Mouse (Mus musculus): ENCODE results near the gene Ciart. TPM values are rescaled to one million over a fixed set of nuclear protein-coding genes. Genes with fewer than 3 reads are reported as not detected.
"Not testable (repeated sequence)": the region's sequence is repeated elsewhere in the genome, so short reads cannot be mapped to it uniquely, and the experiment has no call there.

The Ciart gene
- polyA plus RNA-seq, 1 experiment from 2014 or later, result 2.4 TPM

- Histone ChIP-seq H3K36me3 (peaks cover 14% of the 10 kb centered on the region; the same call in 1 of the 2 replicates), H3K4me2 (peak overlapping the region; percentile 90), H3K4me1 (peaks cover 42% of the 10 kb centered on the region)
- not testable (repeated sequence) for H3K27ac ChIP-seq; ATAC-seq; H3K9ac ChIP-seq; H3K4me3 ChIP-seq; H3K27me3 ChIP-seq (replicated peaks); H3K9me3 ChIP-seq (replicated peaks)
- WGBS (ENCODE audit: insufficient replicate concordance), result 80% methylated on average over 7 of the region's 7 CpGs
Observed at GRCm38 (mm10) chr3:95895501-95895900, 13.4 kb upstream of the Ciart start.

- Histone ChIP-seq H3K9ac (peak overlapping the region; percentile 79), H3K36me3 (peaks cover 14% of the 10 kb centered on the region; the same call in 1 of the 2 replicates), H3K27ac (peak overlapping the region; percentile 70), H3K9me3 (replicated peaks) (no peaks in the 10 kb centered on the region), H3K4me3 (peak overlapping the region; percentile 74), H3K4me1 (peaks cover 42% of the 10 kb centered on the region), H3K4me2 (peak overlapping the region; percentile 90), H3K27me3 (replicated peaks) (peaks cover 1% of the 10 kb centered on the region; the same call in 1 of the 2 replicates)
- ATAC-seq, result no peak
- 6% methylated on average over 16 of the region's 16 CpGs for WGBS (ENCODE audit: insufficient replicate concordance)
Observed at GRCm38 (mm10) chr3:95894317-95895160, 12.5 kb upstream of the Ciart start.

- Histone ChIP-seq H3K4me3 (peak within 1 kb of the TSS; percentile 74), H3K36me3 (peaks cover 12% of the 10 kb centered on the region; the same call in 1 of the 2 replicates), H3K4me2 (peak within 1 kb of the TSS; percentile 90), H3K27ac (peak within 1 kb of the TSS; percentile 70), H3K4me1 (peaks cover 42% of the 10 kb centered on the region), H3K9ac (peak within 1 kb of the TSS; percentile 79)
- under 1% methylated on average over 32 of the region's 43 CpGs for WGBS (ENCODE audit: insufficient replicate concordance)
- H3K27me3 ChIP-seq (replicated peaks); H3K9me3 ChIP-seq (replicated peaks): not testable (repeated sequence)
- ATAC-seq, result peak; percentile 99
Observed at GRCm38 (mm10) chr3:95893606-95894316, 11.7 kb upstream of the Ciart start, which contains the start of gene Aph1a. Gene Aph1a, plus strand, starts transcription at chr3:95893969.

GRCm38 (mm10) chr3:95893126-95893525 is 11.1 kb upstream of the Ciart start:
- WGBS (ENCODE audit: insufficient replicate concordance), result 12% methylated on average over 7 of the region's 7 CpGs
- no peak for ATAC-seq
- H3K27ac ChIP-seq, result peak overlapping the region; percentile 63; the same call in 1 of the 2 replicates
- H3K4me3 ChIP-seq, result peak overlapping the region; percentile 74
- H3K4me2 ChIP-seq, result peak overlapping the region; percentile 90
- H3K36me3 ChIP-seq, result peaks cover 9% of the 10 kb centered on the region; the same call in 1 of the 2 replicates
- H3K4me1 ChIP-seq, result peaks cover 42% of the 10 kb centered on the region
- H3K9ac ChIP-seq, result peak overlapping the region; percentile 51
- H3K27me3 ChIP-seq (replicated peaks), result no peaks in the 10 kb centered on the region; the same call in 1 of the 2 replicates
- no peaks in the 10 kb centered on the region for H3K9me3 ChIP-seq (replicated peaks)

GRCm38 (mm10) chr3:95892066-95893052 is 10.3 kb upstream of the Ciart start:
- no peak for ATAC-seq
- Histone ChIP-seq H3K27me3 (replicated peaks) (no peaks in the 10 kb centered on the region; the same call in 1 of the 2 replicates), H3K4me1 (peaks cover 42% of the 10 kb centered on the region), H3K4me3 (peak overlapping the region; percentile 36), H3K36me3 (peaks cover 6% of the 10 kb centered on the region; the same call in 1 of the 2 replicates), H3K9me3 (replicated peaks) (no peaks in the 10 kb centered on the region), H3K27ac (peak overlapping the region; percentile 63), H3K9ac (peak overlapping the region; percentile 48), H3K4me2 (peak overlapping the region; percentile 90)
- WGBS (ENCODE audit: insufficient replicate concordance), result 29% methylated on average over 11 of the region's 11 CpGs

- Histone ChIP-seq H3K27ac (peak within 1 kb of the TSS; percentile 63), H3K9ac (peak within 1 kb of the TSS; percentile 48), H3K4me2 (peak within 1 kb of the TSS; percentile 90), H3K9me3 (replicated peaks) (no peaks in the 10 kb centered on the region), H3K4me3 (peak within 1 kb of the TSS; percentile 36), H3K4me1 (peaks cover 42% of the 10 kb centered on the region), H3K27me3 (replicated peaks) (no peaks in the 10 kb centered on the region; the same call in 1 of the 2 replicates), H3K36me3 (peaks cover 6% of the 10 kb centered on the region; the same call in 1 of the 2 replicates)
- WGBS (ENCODE audit: insufficient replicate concordance), result 17% methylated on average over 12 of the region's 12 CpGs
- ATAC-seq, result no peak
Observed at GRCm38 (mm10) chr3:95891211-95892065, 9.4 kb upstream of the Ciart start, which contains the start of gene BC028528. Gene BC028528, minus strand, starts transcription at chr3:95892005.

- H3K9ac ChIP-seq, result no peak overlapping the region
- H3K4me3 ChIP-seq, result no peak overlapping the region
- H3K4me2 ChIP-seq, result no peak overlapping the region
- H3K9me3 ChIP-seq (replicated peaks), result no peaks in the 10 kb centered on the region
- peaks cover 29% of the 10 kb centered on the region for H3K4me1 ChIP-seq
- H3K36me3 ChIP-seq, result no peaks in the 10 kb centered on the region
- WGBS (ENCODE audit: insufficient replicate concordance), result 77% methylated on average over 3 of the region's 3 CpGs
- no peak overlapping the region for H3K27ac ChIP-seq
- ATAC-seq, result no peak
- H3K27me3 ChIP-seq (replicated peaks), result peaks cover 5% of the 10 kb centered on the region; the same call in 1 of the 2 replicates
Observed at GRCm38 (mm10) chr3:95889664-95890063, 7.6 kb upstream of the Ciart start.

- peaks cover 9% of the 10 kb centered on the region for H3K27me3 ChIP-seq (replicated peaks)
- H3K4me2 ChIP-seq, result no peak overlapping the region
- H3K27ac ChIP-seq, result no peak overlapping the region
- no peak overlapping the region for H3K4me3 ChIP-seq
- 75% methylated on average over 4 of the region's 4 CpGs for WGBS (ENCODE audit: insufficient replicate concordance)
- H3K36me3 ChIP-seq, result no peaks in the 10 kb centered on the region
- H3K9me3 ChIP-seq (replicated peaks), result no peaks in the 10 kb centered on the region
- H3K9ac ChIP-seq, result no peak overlapping the region
- no peak for ATAC-seq
- peaks cover 26% of the 10 kb centered on the region for H3K4me1 ChIP-seq
Observed at GRCm38 (mm10) chr3:95887596-95887995, 5.5 kb upstream of the Ciart start.

- Histone ChIP-seq H3K9me3 (replicated peaks) (no peaks in the 10 kb centered on the region), H3K36me3 (no peaks in the 10 kb centered on the region), H3K27ac (no peak overlapping the region), H3K4me2 (no peak overlapping the region), H3K27me3 (replicated peaks) (peaks cover 21% of the 10 kb centered on the region), H3K9ac (no peak overlapping the region), H3K4me3 (no peak overlapping the region), H3K4me1 (peaks cover 24% of the 10 kb centered on the region)
- WGBS (ENCODE audit: insufficient replicate concordance), result 69% methylated on average over 5 of the region's 5 CpGs
- ATAC-seq, result no peak
Observed at GRCm38 (mm10) chr3:95884400-95884799, 2.3 kb upstream of the Ciart start.

GRCm38 (mm10) chr3:95882816-95883425 is 870 bp upstream of the Ciart start:
- Histone ChIP-seq H3K36me3 (no peaks in the 10 kb centered on the region), H3K4me1 (peaks cover 24% of the 10 kb centered on the region), H3K9ac (peak overlapping the region; percentile 55), H3K4me2 (peak overlapping the region; percentile 93), H3K27ac (peak overlapping the region; percentile 38; the same call in 1 of the 2 replicates), H3K27me3 (replicated peaks) (peaks cover 21% of the 10 kb centered on the region), H3K4me3 (peak overlapping the region; percentile 58), H3K9me3 (replicated peaks) (no peaks in the 10 kb centered on the region)
- WGBS (ENCODE audit: insufficient replicate concordance), result 3% methylated on average over 24 of the region's 24 CpGs
- ATAC-seq, result no peak
